9 mouse cellular contexts compared by ENCODE assay signal in the genomic region with DNA sequence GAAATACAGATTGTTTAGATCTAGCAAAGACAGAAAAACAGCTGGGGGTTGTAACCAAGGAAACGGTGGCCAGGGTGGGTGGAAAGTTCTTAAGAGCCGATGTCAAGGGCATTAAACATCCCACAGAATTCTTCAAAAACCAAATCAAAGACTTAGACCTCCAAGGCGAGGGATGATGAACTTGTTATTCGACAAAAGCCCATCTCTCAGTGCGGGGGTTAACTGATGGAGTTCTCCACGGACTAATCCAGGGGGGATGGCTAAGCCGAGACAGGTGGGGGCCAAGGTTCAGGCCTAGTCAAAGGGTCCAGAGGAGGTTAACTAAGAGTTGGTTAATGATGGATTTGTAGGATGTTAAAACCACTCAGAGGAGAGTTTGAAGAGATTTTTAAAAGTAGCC. TPM values are rescaled to one million over a fixed set of nuclear protein-coding genes. Genes with fewer than 3 reads are reported as not detected.
A peak's percentile ranks its signal among the peaks of the same experiment; 100 is the strongest.
DNase-seq lines count a peak whose midpoint lies in the region; ATAC-seq and TF ChIP-seq lines count a peak whose summit lies in the region.
"Had no signal": no experiment of that assay in that cellular context is flagged by ENCODE, and none has a peak within 500 bp of the region (broad histone marks: within the 10 kb centered on the region; RNA-seq: fewer than 3 reads in every experiment).

No protein-coding gene starts in this region.

- no peak for ATAC-seq in embryonic facial prominence, embryonic 13.5 days (ENCODE audit: insufficient number of reproducible peaks, insufficient read depth, low FRiP score, low TSS enrichment, low read depth)
- ATAC-seq in midbrain, postnatal 0 days (ENCODE audit: low FRiP score), result no peak

- no peak for TF ChIP-seq CTCF in layer of hippocampus, adult 2 months (conservative IDR thresholded peaks at IDR 0.05)
- no peak for TF ChIP-seq CTCF in midbrain, postnatal 0 days (IDR thresholded peaks at IDR 0.05)

- no peaks in the 10 kb centered on the region for H3K27me3 ChIP-seq in embryonic facial prominence, embryonic 13.5 days
- H3K27me3 ChIP-seq in midbrain, postnatal 0 days (ENCODE audit: insufficient read depth, low read length), result no peaks in the 10 kb centered on the region; the same call in 1 of the 2 replicates

- no peak overlapping the region for H3K4me3 ChIP-seq in layer of hippocampus, adult 2 months
- H3K4me3 ChIP-seq in embryonic facial prominence, embryonic 13.5 days, result peak overlapping the region; percentile 24
- peak overlapping the region; percentile 63 for H3K4me3 ChIP-seq in midbrain, postnatal 0 days (ENCODE audit: low read depth, low read length)

- H3K4me2 ChIP-seq in embryonic facial prominence, embryonic 13.5 days, result peak overlapping the region; percentile 60
- peak overlapping the region; percentile 55 for H3K4me2 ChIP-seq in midbrain, postnatal 0 days (ENCODE audit: low read depth, low read length, poor library complexity, severe bottlenecking)

- peaks cover 24% of the 10 kb centered on the region for H3K4me1 ChIP-seq in embryonic facial prominence, embryonic 13.5 days
- peaks cover 9% of the 10 kb centered on the region; the same call in 1 of the 2 replicates for H3K4me1 ChIP-seq in midbrain, postnatal 0 days (ENCODE audit: insufficient read depth, low read length)

- DNase-seq in layer of hippocampus, adult 2 months (ENCODE audit: low spot score in 2 of 2), result no peak
- no peak for DNase-seq in layer of hippocampus, adult 9-10 months (ENCODE audit: low spot score)
- DNase-seq in induced T-regulatory cell, adult 2 months (ENCODE audit: low read depth), result peak; percentile 32
- DNase-seq in midbrain, postnatal 0 days (ENCODE audit: low spot score), result peak; percentile 17
- no peak for DNase-seq in left cerebral cortex, postnatal 14 days (ENCODE audit: low spot score in 2 of 2)
- DNase-seq in thymus, postnatal 25 days, result no peak
- DNase-seq in spleen, adult 18-20 months, result no peak
- DNase-seq: thymus, postnatal 36 days had no signal

- WGBS in embryonic facial prominence, embryonic 13.5 days, result 17% methylated on average over 7 of the region's 7 CpGs
- WGBS in midbrain, postnatal 0 days, result 7% methylated on average over 7 of the region's 7 CpGs

- H3K27ac ChIP-seq in layer of hippocampus, adult 2 months, result peak overlapping the region; percentile 85; the same call in 1 of the 2 replicates
- peak overlapping the region; percentile 51; the same call in 1 of the 2 replicates for H3K27ac ChIP-seq in embryonic facial prominence, embryonic 13.5 days
- H3K27ac ChIP-seq in midbrain, postnatal 0 days (ENCODE audit: low read depth, low read length), result no peak overlapping the region

- no peaks in the 10 kb centered on the region for H3K9me3 ChIP-seq in embryonic facial prominence, embryonic 13.5 days
- no peaks in the 10 kb centered on the region for H3K9me3 ChIP-seq in midbrain, postnatal 0 days (ENCODE audit: low read length)

- H3K9ac ChIP-seq in embryonic facial prominence, embryonic 13.5 days, result no peak overlapping the region
- no peak overlapping the region for H3K9ac ChIP-seq in midbrain, postnatal 0 days (replicated peaks; ENCODE audit: low read length, poor library complexity, severe bottlenecking)

- intact Hi-C loops in left cerebral cortex, postnatal 14 days (cut with DNase I), result loop anchor here (5.0 kb wide), 1 partner anchor 131 kb away; the partner anchor contains the start of gene Mrpl22

- H3K36me3 ChIP-seq in embryonic facial prominence, embryonic 13.5 days, result no peaks in the 10 kb centered on the region
- H3K36me3 ChIP-seq in midbrain, postnatal 0 days (ENCODE audit: insufficient read depth, low read length), result peaks cover under 1% of the 10 kb centered on the region; the same call in 1 of the 2 replicates

RNA-seq across cellular contexts. Expression of gene Zfp692, which starts 3.3 kb away (rescaled TPM):
- total RNA-seq in layer of hippocampus, adult 2 months (2021), result 10 to 100 TPM; 29.2 to 30.9 TPM
- polyA plus RNA-seq in embryonic facial prominence, embryonic 13.5 days (2015; fragmentation: Nextera tagmentation; extraction: Ambion mirVana), result 30.6 and 31.4 TPM in 2 replicates
- 24.4 and 26.0 TPM in 2 replicates for total RNA-seq in midbrain, postnatal 0 days (2014; rRNA removed)
- polyA plus RNA-seq in midbrain, postnatal 0 days (2015; fragmentation: Nextera tagmentation; extraction: Ambion mirVana), result 20.1 and 22.6 TPM in 2 replicates
- 10 to 100 TPM; 20.0 to 21.3 TPM for total RNA-seq in left cerebral cortex, postnatal 14 days (2021)

RNA-seq across cellular contexts. Expression of gene Zfp672, which starts 26.5 kb away (rescaled TPM):
- total RNA-seq in layer of hippocampus, adult 2 months (2021), result 10 to 100 TPM; 49.1 to 51.0 TPM
- polyA plus RNA-seq in embryonic facial prominence, embryonic 13.5 days (2015; fragmentation: Nextera tagmentation; extraction: Ambion mirVana), result 41.2 and 41.9 TPM in 2 replicates
- 38.1 and 42.1 TPM in 2 replicates for total RNA-seq in midbrain, postnatal 0 days (2014; rRNA removed)
- polyA plus RNA-seq in midbrain, postnatal 0 days (2015; fragmentation: Nextera tagmentation; extraction: Ambion mirVana), result 41.1 and 46.9 TPM in 2 replicates
- 10 to 100 TPM; 48.6 to 52.7 TPM for total RNA-seq in left cerebral cortex, postnatal 14 days (2021)

RNA-seq across cellular contexts. Expression of gene Sh3bp5l, which starts 26.9 kb away (rescaled TPM):
- 10 to 100 TPM; 52.9 to 56.2 TPM for total RNA-seq in layer of hippocampus, adult 2 months (2021)
- polyA plus RNA-seq in embryonic facial prominence, embryonic 13.5 days (2015; fragmentation: Nextera tagmentation; extraction: Ambion mirVana), result 33.4 and 34.6 TPM in 2 replicates
- total RNA-seq in midbrain, postnatal 0 days (2014; rRNA removed), result 44.0 and 53.8 TPM in 2 replicates
- 42.4 and 46.3 TPM in 2 replicates for polyA plus RNA-seq in midbrain, postnatal 0 days (2015; fragmentation: Nextera tagmentation; extraction: Ambion mirVana)
- total RNA-seq in left cerebral cortex, postnatal 14 days (2021), result 10 to 100 TPM; 54.1 to 59.7 TPM

RNA-seq across cellular contexts. Expression of gene 4930438A08Rik, which starts 29.0 kb away (rescaled TPM):
- total RNA-seq in layer of hippocampus, adult 2 months (2021), result not detected
- polyA plus RNA-seq in embryonic facial prominence, embryonic 13.5 days (2015; fragmentation: Nextera tagmentation; extraction: Ambion mirVana), result not detected in 2 replicates
- 0.09 and 0.38 TPM in 2 replicates for total RNA-seq in midbrain, postnatal 0 days (2014; rRNA removed)
- not detected in 2 replicates for polyA plus RNA-seq in midbrain, postnatal 0 days (2015; fragmentation: Nextera tagmentation; extraction: Ambion mirVana)
- total RNA-seq in left cerebral cortex, postnatal 14 days (2021), result not detected

Comparison
In these comparisons a context has a peak if more than half of its experiments do, and no peak if none do; other contexts are left out.
1. DNase-seq: peak in induced T-regulatory cell, adult 2 months (single experiment) and midbrain, postnatal 0 days (single experiment); none in layer of hippocampus, adult 2 months (0 of 2), layer of hippocampus, adult 9-10 months (single experiment), left cerebral cortex, postnatal 14 days (0 of 2), thymus, postnatal 25 days (single experiment) and spleen, adult 18-20 months (0 of 2).